In the genomic region with DNA sequence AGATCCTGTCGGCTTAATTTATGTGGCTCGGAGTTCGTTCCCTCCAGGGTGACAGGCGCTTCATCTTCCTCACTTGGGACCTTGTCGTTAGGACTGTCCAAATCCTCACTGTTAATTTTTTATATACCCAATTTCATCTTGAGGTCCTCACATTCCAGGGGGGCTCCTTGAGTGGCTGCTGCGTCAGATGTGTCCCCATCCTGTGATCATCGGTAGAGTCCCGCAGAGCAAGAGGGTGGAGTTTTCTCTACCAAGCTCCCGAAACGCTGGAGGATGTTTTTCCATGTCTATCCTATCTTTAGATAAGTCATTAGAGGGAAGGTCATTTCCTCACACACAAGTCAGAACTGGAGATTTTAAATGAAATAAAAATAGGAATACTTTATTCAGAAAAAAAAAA, we compare ENCODE assay signal across 21 mouse cellular contexts. TPM values are rescaled to one million over a fixed set of nuclear protein-coding genes. Genes with fewer than 3 reads are reported as not detected.
A peak's percentile ranks its signal among the peaks of the same experiment; 100 is the strongest.
DNase-seq lines count a peak whose midpoint lies in the region; ATAC-seq and TF ChIP-seq lines count a peak whose summit lies in the region.
"Had no signal": no experiment of that assay in that cellular context is flagged by ENCODE, and none has a peak within 500 bp of the region (broad histone marks: within the 10 kb centered on the region; RNA-seq: fewer than 3 reads in every experiment).

No protein-coding gene starts in this region.

- peak overlapping the region; percentile 21 for H3K9ac ChIP-seq in heart, adult 2 months (ENCODE audit: low read depth, low read length)
- H3K9ac ChIP-seq in lung, embryonic 15.5 days: no peak overlapping the region
- H3K9ac ChIP-seq in forebrain, embryonic 16.5 days (replicated peaks; ENCODE audit: low read depth, low read length): no peak overlapping the region
- H3K9ac ChIP-seq: embryonic facial prominence, embryonic 13.5 days; forebrain, embryonic 12.5 days; forebrain, embryonic 15.5 days; heart, embryonic 15.5 days; hindbrain, embryonic 12.5 days; hindbrain, embryonic 15.5 days had no signal

- peaks cover 10% of the 10 kb centered on the region for H3K79me2 ChIP-seq in heart, adult 2 months (replicated peaks; ENCODE audit: control insufficient read depth, insufficient read depth, low read length)

- no peak for TF ChIP-seq POLR2A in heart, adult 2 months (IDR thresholded peaks at IDR 0.05; ENCODE audit: insufficient read depth, low read depth, low read length)
- TF ChIP-seq POLR2A in kidney, adult 2 months (IDR thresholded peaks at IDR 0.05; ENCODE audit: low read depth, low read length): no peak
- no peak for TF ChIP-seq POLR2A in lung, adult 2 months (IDR thresholded peaks at IDR 0.05; ENCODE audit: borderline replicate concordance, extremely low read depth, low read depth, low read length)

- peaks cover 14% of the 10 kb centered on the region for H3K36me3 ChIP-seq in heart, adult 2 months (ENCODE audit: control insufficient read depth, insufficient read depth, low read length)
- no peaks in the 10 kb centered on the region for H3K36me3 ChIP-seq in kidney, adult 2 months (ENCODE audit: control insufficient read depth, insufficient read depth, low read length)
- H3K36me3 ChIP-seq in lung, embryonic 15.5 days: no peaks in the 10 kb centered on the region
- H3K36me3 ChIP-seq in forebrain, embryonic 16.5 days (ENCODE audit: control insufficient read depth, insufficient read depth): no peaks in the 10 kb centered on the region
- H3K36me3 ChIP-seq: embryonic facial prominence, embryonic 10.5 days; embryonic facial prominence, embryonic 13.5 days; forebrain, embryonic 12.5 days; forebrain, embryonic 15.5 days; heart, embryonic 15.5 days; hindbrain, embryonic 12.5 days; hindbrain, embryonic 15.5 days had no signal

- no peak for ATAC-seq in lung, embryonic 15.5 days (ENCODE audit: borderline replicate concordance, extremely low read depth, low FRiP score, low TSS enrichment)
- ATAC-seq in forebrain, embryonic 16.5 days: no peak
- ATAC-seq: intestine, postnatal 0 days had no signal

- H3K4me3 ChIP-seq in heart, adult 2 months: peak overlapping the region; percentile 13; the same call in 1 of the 2 replicates
- no peak overlapping the region for H3K4me3 ChIP-seq in kidney, adult 2 months (ENCODE audit: insufficient read depth, low read depth, low read length)
- no peak overlapping the region for H3K4me3 ChIP-seq in lung, embryonic 15.5 days
- no peak overlapping the region for H3K4me3 ChIP-seq in lung, adult 2 months (replicated peaks; ENCODE audit: extremely low read depth, low read depth, low read length)
- no peak overlapping the region for H3K4me3 ChIP-seq in forebrain, embryonic 16.5 days (replicated peaks; ENCODE audit: low read length)
- H3K4me3 ChIP-seq: embryonic facial prominence, embryonic 10.5 days; embryonic facial prominence, embryonic 13.5 days; erythroblast, embryonic 14.5 days; forebrain, embryonic 12.5 days; forebrain, embryonic 15.5 days; heart, embryonic 12.5 days; heart, embryonic 15.5 days; hindbrain, embryonic 12.5 days; hindbrain, embryonic 15.5 days had no signal

- intact Hi-C loops in heart, adult 2 months (cut with DNase I): loop anchor here (5.0 kb wide), 2 partner anchors 83 to 98 kb away; no protein-coding TSS in a partner anchor

- H3K4me1 ChIP-seq in heart, adult 2 months (ENCODE audit: control insufficient read depth, insufficient read depth, low read length): peaks cover 26% of the 10 kb centered on the region
- H3K4me1 ChIP-seq in kidney, adult 2 months (ENCODE audit: control insufficient read depth, insufficient read depth, low read length): no peaks in the 10 kb centered on the region
- H3K4me1 ChIP-seq in lung, embryonic 15.5 days: peaks cover 16% of the 10 kb centered on the region
- peaks cover 3% of the 10 kb centered on the region; the same call in 1 of the 2 replicates for H3K4me1 ChIP-seq in lung, adult 2 months (ENCODE audit: control insufficient read depth, insufficient read depth, low read length)
- H3K4me1 ChIP-seq in forebrain, embryonic 16.5 days (replicated peaks; ENCODE audit: control insufficient read depth, insufficient read depth, low read length): no peaks in the 10 kb centered on the region
- H3K4me1 ChIP-seq: hindbrain, embryonic 12.5 days; hindbrain, embryonic 15.5 days had no signal

- H3K9me3 ChIP-seq in lung, embryonic 15.5 days: no peaks in the 10 kb centered on the region
- no peaks in the 10 kb centered on the region for H3K9me3 ChIP-seq in forebrain, embryonic 16.5 days (ENCODE audit: control insufficient read depth, low read length)
- H3K9me3 ChIP-seq: embryonic facial prominence, embryonic 10.5 days; embryonic facial prominence, embryonic 13.5 days; forebrain, embryonic 12.5 days; forebrain, embryonic 15.5 days; heart, embryonic 15.5 days; hindbrain, embryonic 12.5 days; hindbrain, embryonic 15.5 days had no signal

- no peak for DNase-seq in heart, adult 2 months
- DNase-seq in heart, adult 9 months (ENCODE audit: low spot score in 2 of 2): no peak
- no peak for DNase-seq in kidney, adult 2 months
- no peak for DNase-seq in kidney, adult 9 months
- DNase-seq in lung, adult 2 months: no peak
- DNase-seq: cerebellum, adult 11-12 months; cerebellum, adult 8-10 months; cerebellum, postnatal 36 days; embryo, embryonic 11 days had no signal

- no peak for TF ChIP-seq EP300 in heart, adult 2 months (IDR thresholded peaks at IDR 0.05; ENCODE audit: insufficient read depth, low read depth, low read length)

- no peak for TF ChIP-seq CTCF in heart, adult 2 months (IDR thresholded peaks at IDR 0.05)
- no peak for TF ChIP-seq CTCF in kidney, adult 2 months (conservative IDR thresholded peaks at IDR 0.05; ENCODE audit: insufficient read depth, insufficient read length, low read depth, low read length)
- TF ChIP-seq CTCF in lung, adult 2 months (IDR thresholded peaks at IDR 0.05; ENCODE audit: insufficient read depth, low read length): no peak

- H3K27ac ChIP-seq in heart, adult 2 months: peak overlapping the region; percentile 72
- peak overlapping the region; percentile 49 for H3K27ac ChIP-seq in kidney, adult 2 months (ENCODE audit: insufficient read depth, low read depth, low read length)
- 0 out of 2 replicates have a peak overlapping the region, but pooled peaks have one; percentile 29 for H3K27ac ChIP-seq in lung, embryonic 15.5 days
- no peak overlapping the region for H3K27ac ChIP-seq in forebrain, embryonic 16.5 days (ENCODE audit: low read length)
- H3K27ac ChIP-seq: embryonic facial prominence, embryonic 10.5 days; embryonic facial prominence, embryonic 13.5 days; forebrain, embryonic 12.5 days; forebrain, embryonic 15.5 days; hindbrain, embryonic 12.5 days; hindbrain, embryonic 15.5 days had no signal

- H3K27me3 ChIP-seq in heart, adult 2 months (ENCODE audit: control insufficient read depth, insufficient read depth, low read length): no peaks in the 10 kb centered on the region
- no peaks in the 10 kb centered on the region for H3K27me3 ChIP-seq in kidney, adult 2 months (replicated peaks; ENCODE audit: control insufficient read depth, insufficient read depth, low read length)
- no peaks in the 10 kb centered on the region for H3K27me3 ChIP-seq in lung, embryonic 15.5 days
- H3K27me3 ChIP-seq in forebrain, embryonic 16.5 days (replicated peaks; ENCODE audit: control insufficient read depth, insufficient read depth, low read length): no peaks in the 10 kb centered on the region
- H3K27me3 ChIP-seq: embryonic facial prominence, embryonic 13.5 days; forebrain, embryonic 12.5 days; forebrain, embryonic 15.5 days; heart, embryonic 12.5 days; heart, embryonic 15.5 days; hindbrain, embryonic 12.5 days; hindbrain, embryonic 15.5 days had no signal

- H3K4me2 ChIP-seq in lung, embryonic 15.5 days: no peak overlapping the region
- no peak overlapping the region for H3K4me2 ChIP-seq in forebrain, embryonic 16.5 days (ENCODE audit: low read length)
- H3K4me2 ChIP-seq: embryonic facial prominence, embryonic 13.5 days; forebrain, embryonic 12.5 days; forebrain, embryonic 15.5 days; hindbrain, embryonic 12.5 days; hindbrain, embryonic 15.5 days had no signal

- 39% methylated on average over 10 of the region's 10 CpGs for WGBS in heart, adult 2 months
- 60% methylated on average over 10 of the region's 10 CpGs for WGBS in kidney, adult 2 months
- WGBS in lung, embryonic 15.5 days: 45% methylated on average over 10 of the region's 10 CpGs
- WGBS in lung, adult 2 months: 46% methylated on average over 10 of the region's 10 CpGs
- 85% methylated on average over 10 of the region's 10 CpGs for WGBS in forebrain, embryonic 16.5 days

RNA-seq across cellular contexts. Expression of gene Rftn1, which starts 55.0 kb away (rescaled TPM):
- total RNA-seq in heart, adult 2 months (2021): 10 to 100 TPM; 49.4 to 50.5 TPM
- polyA plus RNA-seq in heart, adult 2 months (2012; rRNA removed): 41.5 and 46.2 TPM in 2 replicates
- polyA plus RNA-seq in kidney, adult 2 months (2012; rRNA removed): 14.6 and 18.6 TPM in 2 replicates
- 18.3 and 18.4 TPM in 2 replicates for polyA plus RNA-seq in lung, embryonic 15.5 days (2015; fragmentation: Nextera tagmentation; extraction: Ambion mirVana)
- 32.4 and 49.5 TPM in 2 replicates for polyA plus RNA-seq in lung, adult 2 months (2012; rRNA removed)
- polyA plus RNA-seq in forebrain, embryonic 16.5 days (2015; fragmentation: Nextera tagmentation; extraction: Ambion mirVana): 17.8 and 24.6 TPM in 2 replicates
